Mouse (Mus musculus) liver, postnatal 0 days (tissue): ENCODE measurements at regions not wholly inside any gene's neighbourhood (a gene's known extent, or its start where the extent isn't known, plus 50 kb on each side); places are given as distances from the start of the nearest gene placed in this dataset.

ENCODE experiments used
- ATAC-seq: fragments of 200-750 bp; cut with Nextera tagmentation; 2 replicates; pipeline ENCODE4 v1.8.0; 2017; ENCODE audit warnings: mild to moderate bottlenecking, moderate library complexity
- DNase-seq: peaks from one replicate; pipeline ENCODE4 v3.0.0-alpha.2; 2016
- H3K27ac ChIP-seq: fragments of 300-500 bp; sonication (generic); 2 replicates; pipeline ENCODE4 v1.5.1; 2014; ENCODE audit warnings: antibody characterized with exemption, moderate library complexity, mild to moderate bottlenecking, low read depth
- H3K27me3 ChIP-seq: fragments of 300-500 bp; sonication (generic); 2 replicates; pipeline ENCODE4 v1.6.1; 2014; ENCODE audit warnings: low read length, control low read depth, mixed read lengths; ENCODE audit not compliant: insufficient read depth
- H3K36me3 ChIP-seq: fragments of 300-500 bp; sonication (generic); replicated peaks from 2 replicates; pipeline ENCODE4 v1.6.1; 2014; ENCODE audit warnings: mild to moderate bottlenecking, control low read depth, low read length, moderate library complexity, mixed read lengths; ENCODE audit not compliant: insufficient read depth
- H3K4me1 ChIP-seq: fragments of 300-500 bp; sonication (generic); 2 replicates; pipeline ENCODE4 v1.6.1; 2014; ENCODE audit warnings: antibody characterized with exemption, mild to moderate bottlenecking, control low read depth; ENCODE audit not compliant: insufficient read depth
- H3K4me2 ChIP-seq: fragments of 300-500 bp; sonication (generic); 2 replicates; pipeline ENCODE4 v1.6.1; 2014; ENCODE audit warnings: low read depth, mild to moderate bottlenecking, low read length, moderate library complexity, mixed read lengths
- H3K4me3 ChIP-seq: fragments of 300-500 bp; sonication (generic); 2 replicates; pipeline ENCODE4 v1.5.1; 2014; ENCODE audit warnings: low read depth, low read length
- H3K9ac ChIP-seq: fragments of 300-500 bp; sonication (generic); replicated peaks from 2 replicates; pipeline ENCODE4 v1.6.1; 2014; ENCODE audit warnings: mild to moderate bottlenecking, moderate library complexity
- H3K9me3 ChIP-seq: fragments of 300-500 bp; sonication (generic); 2 replicates; pipeline ENCODE4 v1.6.1; 2016; ENCODE audit warnings: mild to moderate bottlenecking, control low read depth, low read length, mixed read lengths
- CTCF ChIP-seq: sonication (generic); IDR thresholded peaks from 2 replicates; pipeline ENCODE4 v1.5.1; 2016; ENCODE audit warnings: antibody characterized with exemption, low read depth
- EP300 ChIP-seq: IDR thresholded peaks from 2 replicates; pipeline ENCODE4 v1.6.1; 2016; ENCODE audit warnings: antibody characterized with exemption, low read depth, mild to moderate bottlenecking
- WGBS: fragments of 180-500 bp; shearing (Covaris S2); extraction: QIAGEN DNeasy Blood & Tissue Kit; methylation state at CpG from one replicate; pipeline ENCODE4 v1.1.7; 2014; ENCODE audit not compliant: insufficient replicate concordance; 5-methylcytosine and 5-hydroxymethylcytosine counted together

DNA sequence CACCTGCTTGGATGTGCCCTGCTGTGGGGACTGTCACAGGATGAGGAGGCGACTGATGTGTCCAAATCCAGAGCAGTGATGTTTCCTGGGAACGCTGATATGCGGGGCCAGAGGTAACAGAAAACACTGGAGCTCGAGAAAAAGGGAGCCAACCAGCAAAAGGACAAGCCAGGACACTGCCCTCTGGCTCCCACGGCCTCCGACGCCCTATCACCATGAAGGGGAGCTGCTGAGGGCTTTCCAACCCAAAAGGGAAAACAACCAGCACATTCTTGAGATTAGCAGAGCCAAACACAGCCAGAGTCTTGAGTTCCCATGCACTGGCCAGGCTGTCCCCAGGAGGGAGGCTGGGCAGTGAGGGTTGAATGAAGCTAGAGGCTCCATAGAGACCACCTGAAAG, 74.2 kb upstream of the Mrps22 start:
- 53% methylated on average over 7 of the region's 7 CpGs for WGBS
- no peaks in the 10 kb centered on the region for H3K27me3 ChIP-seq
- H3K9me3 ChIP-seq, result no peaks in the 10 kb centered on the region
- no peaks in the 10 kb centered on the region for H3K4me1 ChIP-seq
- no peak overlapping the region for H3K9ac ChIP-seq
- no peak overlapping the region for H3K27ac ChIP-seq
- ATAC-seq (no peak), DNase-seq (no peak)
- H3K4me3 ChIP-seq, result no peak overlapping the region
- TF ChIP-seq EP300 (no peak), CTCF (no peak)
- H3K4me2 ChIP-seq, result no peak overlapping the region
- H3K36me3 ChIP-seq, result no peaks in the 10 kb centered on the region

DNA sequence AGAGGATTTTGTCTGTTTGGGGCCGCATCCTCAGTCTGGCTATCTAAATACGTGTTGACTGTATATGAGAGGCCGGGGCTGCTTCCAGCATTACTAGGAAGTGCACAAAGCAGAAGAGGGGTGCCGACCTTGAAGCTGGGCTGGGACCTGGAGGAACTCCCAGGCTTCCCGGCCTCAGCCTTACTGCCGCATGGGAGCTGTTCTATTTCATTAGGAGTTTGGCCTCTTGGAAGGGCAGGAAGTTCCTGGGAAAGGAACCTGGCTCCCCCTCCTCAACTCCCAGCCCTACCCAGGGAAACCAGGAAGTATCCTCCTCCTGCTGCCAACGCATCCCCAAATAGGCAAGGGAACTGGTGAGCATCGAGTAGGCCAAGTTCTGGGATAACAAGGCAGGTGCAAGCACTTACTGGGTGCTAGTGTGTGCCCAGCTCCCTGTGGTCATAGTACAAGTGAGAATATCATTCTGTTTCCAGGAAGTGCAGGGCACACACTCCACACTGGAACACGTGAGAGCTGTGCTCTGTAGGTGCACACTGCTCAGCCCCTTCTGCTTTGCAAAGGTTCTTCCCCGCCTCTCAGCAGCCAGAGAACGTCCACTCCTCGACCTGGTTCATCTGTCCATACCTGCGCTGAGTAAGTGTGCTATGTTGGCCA, 72.1 kb upstream of the Mrps22 start:
- no peak for TF ChIP-seq CTCF
- Histone ChIP-seq H3K4me1 (no peaks in the 10 kb centered on the region), H3K9me3 (no peaks in the 10 kb centered on the region), H3K36me3 (no peaks in the 10 kb centered on the region), H3K4me2 (no peak overlapping the region), H3K27me3 (no peaks in the 10 kb centered on the region), H3K9ac (no peak overlapping the region), H3K4me3 (no peak overlapping the region), H3K27ac (no peak overlapping the region)
- 72% methylated on average over 13 of the region's 13 CpGs for WGBS
- DNase-seq, result no peak
- no peak for ATAC-seq

DNA sequence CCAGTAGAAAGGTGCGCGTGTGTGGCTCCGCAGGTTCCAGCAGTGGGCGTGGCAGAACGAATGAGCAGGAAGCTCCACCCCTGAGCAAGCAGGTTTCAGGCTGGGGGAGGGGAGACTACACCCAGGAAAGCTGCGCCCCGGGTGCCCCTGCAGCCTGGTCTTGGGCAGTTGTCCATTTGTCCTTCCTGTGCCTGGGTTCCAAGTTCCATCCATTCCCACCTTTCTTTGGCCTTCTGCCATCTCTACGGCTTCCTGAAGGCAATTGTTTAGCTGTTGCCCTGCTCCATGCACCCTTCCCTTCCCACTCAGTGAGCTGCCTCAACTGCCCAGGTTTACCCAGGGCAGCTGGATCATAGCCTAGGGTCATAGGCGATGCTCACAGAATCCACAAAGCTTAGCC, 70.9 kb upstream of the Mrps22 start:
- 41% methylated on average over 9 of the region's 9 CpGs for whole genome bisulfite sequencing
- H3K27me3 ChIP-seq, result no peaks in the 10 kb centered on the region
- H3K4me1 ChIP-seq, result no peaks in the 10 kb centered on the region
- no peak overlapping the region for H3K27ac ChIP-seq
- H3K36me3 ChIP-seq, result no peaks in the 10 kb centered on the region
- no peak overlapping the region for H3K9ac ChIP-seq
- DNase-seq (no peak), ATAC-seq (no peak)
- H3K9me3 ChIP-seq, result no peaks in the 10 kb centered on the region
- TF ChIP-seq EP300, result no peak
- TF ChIP-seq CTCF, result no peak
- H3K4me3 ChIP-seq, result no peak overlapping the region
- no peak overlapping the region for H3K4me2 ChIP-seq

DNA sequence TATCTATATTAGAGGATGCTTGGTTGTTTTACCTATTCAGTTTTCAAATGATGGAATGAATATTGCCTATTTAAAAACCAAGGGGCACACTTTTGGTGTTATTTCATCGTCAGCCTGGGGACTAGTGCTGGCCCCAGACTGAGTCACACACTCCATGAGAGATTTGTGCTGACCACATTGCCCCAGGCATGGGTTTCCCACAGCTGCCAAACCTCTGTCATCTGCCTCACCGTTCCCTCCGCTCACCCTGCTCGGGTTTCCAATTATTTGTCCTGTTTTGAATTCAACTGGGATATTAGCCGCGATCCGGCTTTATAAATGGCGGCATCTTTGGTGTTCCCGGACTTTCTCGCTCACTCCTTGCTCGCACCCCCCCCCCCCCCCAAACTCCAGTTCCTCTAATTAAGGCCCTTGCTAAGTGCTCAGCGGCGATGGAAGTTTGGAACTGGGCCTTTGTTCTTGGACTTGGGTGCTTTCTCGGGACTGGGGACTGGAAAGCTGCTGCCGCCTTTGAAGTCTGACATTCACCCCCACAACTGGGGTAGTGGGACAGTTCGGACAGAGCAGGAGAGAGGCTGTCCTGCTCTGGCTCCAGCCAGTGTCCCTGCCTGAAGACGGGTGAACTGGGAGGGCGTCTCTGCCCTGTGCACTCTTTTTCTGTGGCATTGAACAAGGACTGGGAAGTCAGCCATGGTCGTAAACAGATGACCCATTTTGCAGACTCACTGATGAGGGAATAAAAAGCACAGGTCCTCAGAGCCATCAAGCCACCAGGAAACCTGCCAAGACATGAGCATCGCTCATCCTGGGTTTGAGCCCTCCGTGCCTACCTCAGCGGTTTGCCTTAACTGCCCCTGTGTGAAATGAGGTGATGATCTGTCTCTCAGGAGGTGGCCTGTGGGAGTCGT, 67.2 kb upstream of the Mrps22 start:
- TF ChIP-seq CTCF, result no peak
- no peak for TF ChIP-seq EP300
- no peaks in the 10 kb centered on the region for H3K4me1 ChIP-seq
- no peak overlapping the region for H3K27ac ChIP-seq
- ATAC-seq, result no peak
- DNase-seq, result no peak
- no peaks in the 10 kb centered on the region for H3K27me3 ChIP-seq
- H3K9me3 ChIP-seq, result no peaks in the 10 kb centered on the region
- WGBS, result 77% methylated on average over 23 of the region's 23 CpGs
- H3K36me3 ChIP-seq, result no peaks in the 10 kb centered on the region
- no peak overlapping the region for H3K9ac ChIP-seq
- H3K4me3 ChIP-seq, result no peak overlapping the region
- no peak overlapping the region for H3K4me2 ChIP-seq

DNA sequence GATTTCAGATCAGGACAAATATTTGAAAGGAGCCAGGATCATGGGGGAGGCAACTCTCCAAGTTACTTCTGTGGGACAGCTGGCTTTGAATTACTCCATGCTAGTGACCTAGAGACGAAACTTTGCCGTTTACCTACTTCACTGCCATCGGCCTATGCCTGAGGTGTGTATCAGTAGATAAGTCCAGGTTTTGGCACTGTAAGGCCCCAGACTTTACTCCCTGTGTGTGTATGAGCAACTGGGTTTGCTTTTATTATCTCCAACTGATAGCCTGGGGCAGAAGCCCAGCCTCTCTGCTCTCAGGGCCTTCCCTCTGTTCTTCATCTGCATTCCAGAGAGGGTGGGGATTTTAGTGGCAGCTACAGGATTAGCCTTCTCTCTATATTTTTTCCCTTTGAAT, 65.6 kb upstream of the Mrps22 start:
- H3K27ac ChIP-seq, result no peak overlapping the region
- no peak for TF ChIP-seq EP300
- TF ChIP-seq CTCF, result no peak
- H3K4me3 ChIP-seq, result no peak overlapping the region
- 53% methylated on average over 3 of the region's 3 CpGs for WGBS
- no peak overlapping the region for H3K9ac ChIP-seq
- H3K27me3 ChIP-seq, result no peaks in the 10 kb centered on the region
- no peaks in the 10 kb centered on the region for H3K4me1 ChIP-seq
- no peaks in the 10 kb centered on the region for H3K36me3 ChIP-seq
- DNase-seq, result no peak
- no peak for ATAC-seq
- H3K4me2 ChIP-seq, result no peak overlapping the region
- no peaks in the 10 kb centered on the region for H3K9me3 ChIP-seq

DNA sequence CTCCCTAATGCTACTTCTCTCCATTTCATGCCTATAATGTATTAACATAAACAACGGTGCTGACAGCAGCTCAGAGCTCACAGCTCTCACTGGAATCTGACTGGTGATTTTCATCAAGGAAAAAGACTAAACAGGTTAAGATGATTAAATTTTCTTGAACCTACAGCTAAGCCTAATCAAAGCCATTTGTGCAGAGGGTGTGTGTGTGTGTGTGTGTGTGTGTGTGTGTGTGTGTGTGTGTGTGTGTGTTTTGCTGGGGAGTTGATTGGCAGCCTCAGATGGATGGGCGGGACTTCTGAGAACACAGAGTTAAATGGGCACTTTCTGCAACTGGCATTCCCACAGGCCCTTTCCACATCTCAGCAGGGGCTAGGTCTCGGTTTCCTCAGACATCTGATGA, 61.6 kb upstream of the Mrps22 start:
- no peaks in the 10 kb centered on the region for H3K9me3 ChIP-seq
- no peaks in the 10 kb centered on the region for H3K36me3 ChIP-seq
- no peak overlapping the region for H3K4me3 ChIP-seq
- H3K4me1 ChIP-seq, result no peaks in the 10 kb centered on the region
- ATAC-seq (no peak), DNase-seq (no peak)
- H3K4me2 ChIP-seq, result no peak overlapping the region
- no peaks in the 10 kb centered on the region for H3K27me3 ChIP-seq
- no peak overlapping the region for H3K27ac ChIP-seq
- H3K9ac ChIP-seq, result no peak overlapping the region
- WGBS, result 58% methylated on average over 3 of the region's 3 CpGs
- TF ChIP-seq EP300 (no peak), CTCF (no peak)
